Mouse (Mus musculus) left cerebral cortex, adult 18-20 months (tissue): ENCODE measurements around the gene Gm49396. TPM values are rescaled to one million over a fixed set of nuclear protein-coding genes. Genes with fewer than 3 reads are reported as not detected.

Source experiments
- DNase-seq, 2 experiments: peaks; one replicate each; pipeline ENCODE4 v3.0.0; 2021 to 2022; ENCODE audit warnings: low spot score in 2 of 2, mixed read lengths in 1 of 2
- total RNA-seq, 2 experiments: library from RNA; stranded (reverse); gene quantifications; 2 replicates each; pipeline ENCODE4 v1.2.3; 2021

Gene Gm49396
- total RNA-seq, 2 experiments from 2014 or later = 7.5 to 8.1 TPM

DNA sequence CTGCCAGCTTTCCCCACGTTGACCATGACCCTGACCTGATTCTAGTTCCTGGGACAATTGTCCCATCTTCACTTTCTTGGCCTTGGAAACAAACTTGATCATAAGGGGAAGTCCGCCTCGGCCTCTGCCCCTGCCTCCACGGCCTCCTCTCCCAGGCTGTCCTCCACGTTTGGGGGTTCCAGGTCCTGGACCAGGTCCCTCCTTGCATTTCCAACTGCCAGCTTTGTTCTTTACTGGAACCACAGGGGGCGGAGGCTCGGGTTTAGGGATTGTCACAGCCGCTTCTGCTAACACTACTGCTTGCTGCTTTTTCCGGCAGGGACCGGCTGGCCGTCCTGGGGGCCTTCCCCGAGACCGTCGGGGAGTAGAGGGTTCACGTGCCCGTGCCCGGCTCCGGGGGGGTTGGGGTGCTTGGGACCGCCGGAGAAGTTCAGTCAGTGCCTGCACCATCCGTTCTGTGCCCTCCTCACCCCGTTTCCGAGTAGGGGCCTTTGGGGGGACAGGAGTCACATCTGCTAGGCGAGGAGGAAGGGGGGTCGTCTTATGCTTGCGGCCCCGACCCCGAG, 23.4 kb downstream of the Gm49396 start:
- no peak for DNase-seq

DNA sequence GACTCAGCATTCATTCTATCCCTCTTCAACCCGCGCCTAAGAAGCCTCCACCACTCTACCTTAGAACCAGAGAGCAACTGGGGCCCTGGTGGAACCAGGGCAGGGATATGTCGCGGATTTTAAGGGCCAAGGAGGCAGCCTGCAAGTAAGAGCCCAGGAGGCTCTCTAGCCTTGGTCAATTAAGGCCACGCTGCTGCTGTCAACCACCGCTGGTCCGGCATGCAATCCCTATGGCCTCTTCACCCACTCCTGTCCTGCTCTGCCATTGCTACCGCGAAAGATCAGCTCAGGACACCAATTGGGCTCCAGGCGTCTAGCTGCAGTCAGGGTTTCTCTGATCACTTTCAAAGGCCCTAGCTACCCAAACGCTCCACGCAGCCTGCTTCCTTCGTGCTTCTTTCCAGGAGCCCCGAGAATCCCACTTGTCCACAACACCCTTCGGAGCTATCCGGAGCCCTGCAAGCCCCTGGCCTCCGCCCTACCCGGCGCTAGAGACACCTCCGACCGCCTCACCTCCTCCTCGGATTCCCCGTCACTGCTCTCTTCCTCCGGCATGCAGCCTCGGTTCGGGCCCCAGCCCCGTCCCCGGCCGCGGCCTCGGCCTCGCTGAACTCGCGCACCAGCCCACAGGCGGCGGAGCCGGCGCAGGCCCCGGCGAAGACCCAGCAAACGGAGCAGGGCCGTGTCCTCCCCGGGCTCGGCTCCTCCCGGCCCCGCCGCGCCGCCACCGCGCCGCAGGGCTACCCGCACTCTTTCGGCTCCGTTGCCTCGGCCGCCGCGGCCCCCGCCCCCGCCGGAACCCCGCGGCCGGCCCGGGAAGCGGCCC, 24.9 kb downstream of the Gm49396 start:
- peak in 1 of 2 experiments; percentile 58 for DNase-seq

DNA sequence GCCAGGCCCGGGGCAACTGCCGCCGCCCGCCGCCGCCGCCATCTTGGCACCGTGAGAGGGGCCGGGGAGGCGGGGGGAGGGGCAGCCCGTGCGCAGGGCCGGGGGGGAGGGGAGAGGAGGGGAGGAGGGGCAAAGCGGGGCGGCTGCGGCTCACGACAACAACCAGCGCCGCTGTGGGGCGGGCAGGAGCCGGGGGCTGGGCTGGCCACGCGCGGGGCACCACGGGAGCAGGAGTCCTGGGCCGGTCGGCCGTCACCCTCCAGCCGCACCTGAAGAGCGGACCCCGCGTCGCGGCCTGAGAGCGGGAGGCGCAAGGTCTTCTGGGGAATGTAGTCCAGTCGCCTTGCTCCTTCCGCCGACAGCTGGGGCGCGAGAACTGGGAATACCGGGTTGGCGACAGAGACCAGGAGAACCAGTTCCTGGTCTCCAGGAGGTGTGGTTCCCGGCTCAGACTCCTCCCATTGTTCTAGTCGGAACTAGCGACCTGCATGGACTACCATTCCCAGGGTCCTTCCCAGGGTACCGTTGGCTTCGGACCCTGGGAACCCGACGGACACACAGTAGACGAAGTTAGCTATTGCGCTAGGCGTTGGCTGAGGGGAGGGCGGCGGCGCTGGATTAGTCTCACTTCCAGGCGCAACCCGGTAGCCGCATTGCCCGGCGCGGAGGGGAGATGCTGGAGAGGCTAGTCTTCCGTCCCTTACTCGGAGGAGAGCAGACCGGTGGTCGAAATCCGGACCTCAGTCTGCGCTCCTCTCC, 25.7 kb downstream of the Gm49396 start, which contains the start of gene Kmt2b:
Gene Kmt2b, minus strand, starts transcription at position 51 of the 759 bp plus-strand sequence.
- DNase-seq = peak; percentile 91 to 98

DNA sequence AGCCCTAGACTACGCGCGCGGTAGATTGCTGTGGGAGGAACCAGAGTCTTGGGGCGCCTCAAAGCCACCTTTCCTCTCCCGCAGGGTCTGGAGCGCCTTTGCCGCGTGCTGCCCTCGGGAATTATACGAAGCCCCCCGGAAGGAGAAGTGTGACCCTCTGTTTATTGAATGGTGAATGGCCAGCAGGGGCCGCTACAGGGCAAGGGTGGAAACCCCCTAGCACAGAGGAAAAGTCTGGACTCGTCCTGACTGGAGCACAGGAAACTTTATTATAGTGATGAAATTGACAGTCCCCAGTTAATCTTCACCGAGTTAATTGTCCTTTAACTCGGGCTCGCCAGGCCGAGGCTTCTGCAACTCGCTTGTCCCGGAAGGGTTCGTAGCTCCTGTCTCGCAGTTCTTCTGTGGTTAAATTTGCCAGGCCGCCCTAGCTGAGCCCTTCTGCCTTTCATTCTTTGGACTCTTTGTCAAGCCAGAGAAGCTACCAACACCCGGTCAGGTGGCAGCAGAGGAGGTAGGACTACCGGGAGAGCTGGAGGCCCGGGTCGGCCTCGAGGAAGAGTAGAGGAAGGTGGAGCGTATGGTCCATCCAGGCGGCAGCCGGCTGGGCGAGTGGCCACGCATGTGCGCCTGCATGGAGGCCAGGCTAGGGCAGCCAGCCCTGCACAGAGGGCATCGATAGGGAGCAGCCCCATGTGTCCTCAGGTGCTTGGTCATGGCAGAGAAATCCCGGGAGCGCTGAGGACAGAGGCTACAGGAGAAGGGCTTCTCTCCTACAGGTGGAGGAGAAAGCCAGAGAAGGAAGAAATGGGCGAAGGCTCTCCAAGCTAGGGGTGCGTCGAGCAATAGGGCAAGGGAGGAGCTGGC, 26.5 kb downstream of the Gm49396 start:
- peak; percentile 81 to 84 for DNase-seq

DNA sequence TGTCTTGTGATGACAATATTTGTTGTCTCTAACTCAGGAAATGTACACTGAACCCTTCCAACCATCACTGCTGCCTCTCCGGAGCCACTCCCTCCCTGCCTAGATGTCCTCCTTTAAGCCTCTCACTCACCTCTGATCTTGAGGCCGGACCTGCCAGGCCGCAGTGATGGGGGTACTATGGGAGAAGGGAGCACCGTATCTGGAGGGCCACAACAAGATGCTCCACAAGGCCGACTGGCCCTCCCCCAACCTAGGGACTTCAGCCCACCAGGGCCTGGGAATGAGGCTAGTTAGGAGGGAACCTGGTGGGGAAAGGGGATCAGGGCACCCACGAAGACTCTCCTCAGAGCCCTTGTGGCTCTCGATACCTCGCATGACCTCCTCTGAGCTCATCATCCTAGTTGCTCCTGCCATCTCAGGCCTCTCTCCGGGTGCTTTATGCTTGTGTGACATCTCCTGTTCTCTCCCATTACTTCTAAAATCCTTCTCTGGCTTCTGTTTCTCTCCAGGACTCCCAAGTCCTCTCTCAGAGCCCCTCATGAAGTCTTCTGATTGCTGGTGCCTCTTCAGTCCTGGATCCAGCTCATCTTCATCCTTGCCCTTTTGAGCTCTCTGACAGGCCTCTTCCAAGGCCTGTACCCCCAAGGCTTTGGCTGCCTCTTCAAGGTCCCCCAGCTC, 27.9 kb downstream of the Gm49396 start:
- no peak for DNase-seq

DNA sequence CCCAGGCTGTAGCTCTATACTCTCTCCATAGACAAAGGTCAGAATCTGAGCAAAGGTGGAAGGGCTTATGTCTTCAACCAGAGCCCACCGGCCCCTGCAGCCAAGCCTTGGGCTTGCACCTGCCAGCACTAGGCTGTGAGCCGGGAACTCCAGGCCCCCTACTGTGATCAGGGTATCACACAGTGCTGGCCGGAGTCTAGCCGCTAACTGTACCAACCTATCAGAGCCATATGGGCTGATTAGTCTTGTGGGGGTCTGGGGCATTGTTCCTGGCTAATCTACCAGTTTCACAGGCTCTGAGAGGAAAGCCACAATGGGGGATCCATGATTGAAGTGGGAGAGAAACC, 28.4 kb downstream of the Gm49396 start:
- no peak for DNase-seq

DNA sequence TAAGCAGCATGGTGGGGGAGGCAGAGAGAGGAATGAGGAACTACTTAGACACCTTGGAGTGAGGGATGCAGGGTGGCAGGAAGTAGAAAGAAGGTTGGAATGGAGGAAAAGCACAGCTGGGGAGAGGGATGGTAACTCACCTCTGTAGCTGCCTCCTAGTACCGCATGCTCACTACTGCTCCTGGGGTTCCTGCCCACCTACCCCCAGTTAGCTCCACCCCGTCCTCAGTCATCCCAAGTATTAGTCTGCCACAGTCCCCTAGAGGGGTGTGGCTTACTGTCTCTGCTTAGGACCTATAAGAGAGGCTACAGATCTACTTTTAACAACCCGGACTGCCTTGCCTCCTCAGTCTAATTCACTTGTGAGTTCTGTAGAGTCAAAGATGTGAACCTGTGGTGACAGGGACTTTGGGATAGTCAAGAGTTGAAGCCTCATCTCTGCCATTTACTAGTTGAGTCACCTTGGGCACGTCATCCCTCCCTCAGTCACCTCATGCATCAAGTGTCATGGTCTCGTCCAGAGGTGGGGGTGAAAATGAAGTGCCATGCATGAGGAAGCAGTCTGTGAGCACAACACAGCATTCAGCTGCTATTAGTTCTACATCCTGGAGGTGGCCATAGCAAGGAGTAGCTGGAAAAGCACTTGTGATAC, 29.8 kb downstream of the Gm49396 start:
- DNase-seq = no peak

DNA sequence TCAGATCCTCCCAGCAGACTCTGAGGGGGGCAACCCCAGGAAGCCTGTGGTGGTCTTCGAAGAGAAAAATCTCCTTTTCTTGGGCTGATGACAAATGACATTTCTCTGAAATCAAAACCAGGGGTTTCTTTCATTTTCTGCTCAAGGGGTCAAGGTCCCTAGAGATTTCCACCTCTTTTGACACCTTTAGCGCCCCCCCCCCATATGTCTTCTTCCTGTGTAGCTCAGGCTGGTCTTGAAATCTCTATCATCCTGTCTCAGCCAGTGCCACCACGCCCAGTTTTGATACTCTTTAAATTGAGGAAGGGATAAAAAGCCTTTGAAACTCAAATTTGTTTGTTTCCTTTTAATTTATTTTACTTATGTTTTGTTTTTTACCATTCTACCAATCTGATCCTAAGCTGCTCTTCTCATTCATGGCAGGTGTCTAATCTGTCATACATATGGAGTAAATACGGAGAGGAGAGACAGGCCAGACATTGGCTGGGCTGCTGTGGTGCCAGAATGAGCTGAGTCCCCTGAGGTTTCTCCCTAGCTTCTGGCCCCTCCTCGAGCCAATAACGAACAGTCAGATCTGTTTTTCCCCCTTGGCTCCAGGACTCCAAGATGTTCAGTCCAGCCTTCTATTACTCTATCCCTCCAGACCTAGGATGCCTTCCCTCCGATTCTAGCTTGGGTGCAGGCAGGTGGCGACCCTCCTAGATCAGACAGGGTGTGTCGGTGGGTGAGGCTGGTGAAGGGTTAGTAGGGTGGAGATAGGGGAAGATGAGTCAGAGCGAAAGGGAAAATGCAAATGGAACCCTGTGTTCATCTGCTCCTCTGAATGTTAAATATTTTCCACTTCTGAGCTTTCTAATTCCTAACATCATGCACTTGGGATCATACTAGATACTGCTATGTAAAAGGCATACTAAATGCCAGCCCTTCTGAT, 30.7 kb downstream of the Gm49396 start:
- no peak for DNase-seq

DNA sequence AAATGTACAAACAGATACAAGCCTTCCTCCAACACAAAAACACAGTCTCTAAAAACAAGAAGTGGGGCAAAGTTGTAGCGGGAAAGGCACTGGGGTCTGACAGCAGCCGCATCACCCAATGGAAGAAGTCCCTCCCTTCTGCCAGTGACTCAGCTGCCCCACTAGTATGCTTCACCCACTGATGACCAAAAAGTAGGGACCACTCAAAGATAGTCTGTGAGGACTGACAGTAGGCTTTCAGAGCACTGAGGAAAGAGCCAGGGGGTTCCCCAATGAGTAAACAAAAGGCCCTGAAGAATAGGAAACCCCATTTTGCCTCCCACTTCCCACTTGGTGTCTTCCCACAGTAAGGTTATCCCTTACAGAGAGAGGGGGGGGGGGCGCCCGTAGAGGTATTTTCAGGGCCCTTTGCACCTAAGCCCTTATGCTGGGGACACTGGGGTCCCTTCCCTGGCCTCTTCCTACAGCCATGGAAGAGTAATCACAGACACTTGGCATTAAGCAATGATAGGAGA, 31.4 kb downstream of the Gm49396 start:
- DNase-seq = no peak

DNA sequence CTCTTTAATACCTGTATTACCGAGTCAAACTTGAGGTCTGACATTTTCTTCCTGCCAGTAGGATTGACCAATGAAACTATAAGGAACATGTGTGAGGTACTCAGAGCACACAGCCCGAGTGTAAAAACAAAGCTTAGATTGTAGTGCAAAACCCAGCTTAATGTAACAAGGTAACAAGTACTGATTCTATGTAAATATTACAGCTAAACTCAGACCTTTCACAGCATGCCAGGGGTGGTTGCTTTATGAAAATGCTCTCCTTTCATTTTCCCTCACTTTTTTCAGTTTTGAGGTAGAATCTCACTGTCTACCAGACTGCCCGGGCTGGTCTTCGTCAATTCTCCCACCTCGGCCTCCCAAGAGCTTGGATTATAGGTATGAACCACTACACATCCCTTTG, 32.9 kb downstream of the Gm49396 start:
- no peak for DNase-seq

DNA sequence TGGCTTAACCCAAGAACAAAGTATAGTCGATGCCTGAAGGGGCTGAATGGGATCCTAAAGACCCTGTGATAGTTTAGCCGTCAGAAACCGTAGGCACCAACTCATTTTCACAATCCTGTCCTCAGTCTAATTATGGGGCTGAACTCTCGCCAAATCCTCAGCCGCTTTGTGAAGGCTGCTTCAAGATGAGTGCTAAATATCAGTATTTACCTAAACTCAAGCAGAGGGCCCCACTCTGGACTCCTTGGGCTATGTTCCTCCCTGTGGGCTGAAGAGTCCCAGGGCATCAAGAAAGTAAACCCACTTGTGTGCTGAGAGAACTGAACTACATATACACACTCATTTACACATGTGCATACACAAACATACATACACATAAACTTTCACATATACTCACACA, 33.7 kb downstream of the Gm49396 start:
- DNase-seq = no peak

DNA sequence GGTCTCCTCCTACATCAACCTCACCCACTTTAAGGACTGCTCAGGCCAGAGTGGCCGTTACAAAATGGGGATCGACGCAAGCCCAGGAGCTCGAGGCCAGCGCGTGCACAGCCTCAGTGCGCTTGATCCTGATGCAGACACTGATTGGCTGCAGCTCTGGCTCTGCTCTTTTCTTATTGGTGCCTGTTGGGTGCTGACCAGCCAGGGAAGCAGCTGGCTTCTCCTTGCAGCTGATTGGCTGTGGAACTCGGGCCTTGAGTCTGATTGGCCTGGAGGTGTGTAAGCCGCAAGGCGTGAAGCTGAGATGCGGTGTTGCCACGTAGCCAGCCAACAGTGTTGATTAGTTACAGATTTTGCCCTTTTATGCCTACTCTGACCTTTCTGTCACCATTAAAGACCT, 35.6 kb downstream of the Gm49396 start, which contains the start of gene Zbtb32:
Gene Zbtb32, minus strand, starts transcription at position 124 of the 400 bp plus-strand sequence.
- no peak for DNase-seq

DNA sequence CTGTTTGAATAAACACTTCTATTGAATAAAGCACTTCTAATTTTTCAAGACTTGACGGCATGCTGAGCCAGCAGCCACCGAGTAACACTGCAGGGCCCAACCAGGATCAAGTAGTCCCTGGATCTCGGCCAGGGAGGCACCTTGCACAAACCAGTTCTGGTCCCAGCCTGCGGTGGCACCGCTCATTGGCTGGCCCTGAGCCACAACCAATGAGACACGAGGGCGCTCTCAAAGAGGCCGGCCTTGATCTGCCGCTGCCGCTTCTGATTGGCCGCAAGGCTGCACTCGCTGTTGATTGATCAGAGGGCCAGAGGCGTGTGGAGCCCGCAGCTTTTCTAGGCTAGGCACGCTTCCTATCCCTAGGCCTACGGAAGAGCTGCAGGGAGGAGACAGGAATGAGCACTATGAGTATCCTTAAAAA, 36.8 kb downstream of the Gm49396 start:
- DNase-seq = peak; percentile 90 to 93

DNA sequence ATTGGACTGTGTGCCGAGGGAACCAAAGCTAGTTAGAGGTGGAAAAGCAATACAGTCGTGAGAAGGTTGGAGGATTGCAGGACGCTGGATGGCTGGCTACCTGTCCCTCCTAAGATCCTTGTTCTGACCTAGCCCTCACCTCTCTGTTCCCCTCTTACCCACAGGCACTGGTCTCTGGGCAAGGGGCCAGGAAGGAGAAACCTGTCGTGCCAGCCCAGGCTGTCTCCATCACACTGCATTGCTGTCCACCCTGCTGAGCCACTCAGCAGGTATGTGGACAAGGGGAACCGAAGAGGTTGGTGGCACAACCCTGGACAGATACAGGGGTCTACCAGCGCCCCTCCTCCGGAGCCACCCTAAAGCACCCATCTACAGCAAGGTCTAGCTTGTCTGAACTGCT, 37.5 kb downstream of the Gm49396 start:
- DNase-seq = no peak

DNA sequence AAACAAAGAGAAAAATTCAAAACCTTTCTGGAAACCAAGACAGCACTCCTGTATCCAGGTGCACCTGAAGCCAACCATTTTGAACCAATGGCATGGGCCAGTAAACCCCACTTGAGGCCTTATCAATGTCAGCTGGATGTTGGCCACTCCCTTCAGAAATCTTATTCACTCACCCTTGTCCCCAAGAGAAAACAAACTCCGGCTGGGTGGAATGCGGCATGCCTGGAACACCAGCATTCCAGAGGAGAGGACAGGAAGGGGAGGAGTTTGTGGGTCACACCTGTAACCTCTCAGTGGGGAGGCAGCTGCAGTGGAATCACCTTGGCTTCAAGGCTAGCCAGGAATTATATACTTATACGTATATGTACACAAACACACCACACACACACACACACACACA, 39.4 kb downstream of the Gm49396 start:
- DNase-seq = no peak

DNA sequence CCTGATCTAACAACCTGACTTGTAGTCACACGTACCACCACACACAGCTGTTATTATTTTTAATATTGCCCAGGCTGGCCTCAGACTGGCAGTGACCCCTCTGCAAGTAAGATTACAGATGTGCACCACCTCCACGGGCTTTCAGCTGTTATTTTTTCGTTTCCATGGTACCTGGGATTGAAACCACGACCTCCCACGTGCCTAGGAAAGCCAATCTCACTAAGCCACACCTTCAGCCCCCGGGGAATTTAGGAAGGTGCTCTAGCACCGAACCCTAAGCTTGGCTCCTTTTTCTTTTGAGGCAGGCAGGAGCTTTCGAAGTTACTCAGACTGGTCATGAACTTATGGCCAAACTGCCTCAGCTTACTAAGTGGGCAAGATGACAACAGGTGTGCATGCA, 41.3 kb downstream of the Gm49396 start:
- DNase-seq = no peak

DNA sequence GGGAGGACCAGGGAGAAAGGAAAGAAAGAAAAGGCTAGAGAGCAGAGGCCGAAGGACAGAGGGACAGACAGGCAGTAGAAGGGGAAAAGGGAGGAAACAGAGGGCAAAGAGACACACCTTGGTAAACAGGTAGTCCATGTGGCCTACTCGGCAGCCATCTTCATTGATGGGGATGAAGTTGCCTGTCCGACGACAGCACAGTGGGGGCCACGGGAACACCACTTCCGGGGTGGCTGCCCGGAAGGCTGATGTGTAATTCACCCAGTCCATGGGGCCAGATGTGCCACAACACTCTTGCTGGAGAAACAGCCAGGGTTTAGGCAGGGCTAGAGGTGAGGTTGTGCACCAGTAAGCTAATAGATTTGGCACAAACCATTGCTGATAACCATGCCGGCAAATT, 41.8 kb downstream of the Gm49396 start:
- DNase-seq = no peak

DNA sequence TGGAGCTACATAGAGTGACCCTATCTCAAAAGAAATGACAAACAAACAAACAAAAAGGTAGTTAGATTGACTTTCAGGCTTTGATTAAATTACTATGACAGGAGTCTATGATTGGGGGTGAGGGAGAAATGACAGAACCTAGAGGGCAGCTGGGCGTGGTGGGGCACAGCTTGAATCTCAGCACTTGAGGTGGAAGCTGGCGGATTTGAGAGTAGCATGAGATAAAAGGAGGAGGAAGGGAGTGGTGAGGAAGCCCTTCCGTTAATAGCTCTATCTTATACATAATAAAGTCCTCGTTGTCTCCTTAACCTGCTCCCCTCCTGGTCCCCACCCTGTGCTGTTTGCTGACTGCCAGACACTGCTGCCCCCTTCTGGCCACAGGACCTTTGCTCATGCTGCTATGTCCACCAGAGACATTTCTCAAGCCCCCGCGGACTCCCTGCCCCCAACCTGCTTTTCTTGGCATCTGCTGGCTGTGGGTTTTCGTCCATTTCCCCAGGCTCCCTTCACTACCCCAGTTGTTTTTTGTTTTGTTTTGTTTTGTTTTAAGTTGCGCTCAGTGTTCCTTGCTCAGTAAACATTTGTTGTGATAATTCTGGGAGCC, 44.7 kb downstream of the Gm49396 start:
- DNase-seq = peak in 1 of 2 experiments; percentile 48
